Mouse (Mus musculus) CH12F3 (cell line): ENCODE data around the gene Mad2l2.
"Not testable (repeated sequence)": the region's sequence is repeated elsewhere in the genome, so short reads cannot be mapped to it uniquely, and the experiment has no call there.

Experiments used
- in situ Hi-C: fragments of 300-500 bp; cut with MboI; formaldehyde crosslinking; loops from 2 replicates; pipeline ENCODE4 v1.14.3; 2020; ENCODE audit warnings: low sequenced_read_pairs

Gene Mad2l2

DNA sequence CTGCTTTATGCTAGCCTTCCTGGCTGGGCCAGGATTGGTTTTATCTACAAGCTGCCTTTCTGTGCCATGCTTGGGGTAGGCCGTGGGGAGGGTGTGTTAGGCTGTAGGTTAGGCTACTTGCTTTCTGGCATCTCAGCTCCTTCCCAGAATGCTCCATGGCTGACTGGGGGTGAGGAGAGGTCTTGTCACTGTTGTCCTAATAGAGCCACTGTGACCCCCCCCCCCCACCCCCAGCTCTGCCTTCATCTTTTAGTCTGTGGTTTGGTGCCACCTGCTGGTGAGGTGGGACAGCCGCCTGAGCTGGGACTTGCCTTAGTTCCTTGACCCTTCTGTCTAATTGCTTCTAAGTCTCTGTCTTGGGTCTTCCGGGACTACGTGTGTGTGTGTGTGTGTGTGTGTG is 36.8 kb downstream of the Mad2l2 start:
- in situ Hi-C loops = loop anchor here (25.0 kb wide), 1 partner anchor 445 kb away; the partner anchor contains the start of gene Masp2

DNA sequence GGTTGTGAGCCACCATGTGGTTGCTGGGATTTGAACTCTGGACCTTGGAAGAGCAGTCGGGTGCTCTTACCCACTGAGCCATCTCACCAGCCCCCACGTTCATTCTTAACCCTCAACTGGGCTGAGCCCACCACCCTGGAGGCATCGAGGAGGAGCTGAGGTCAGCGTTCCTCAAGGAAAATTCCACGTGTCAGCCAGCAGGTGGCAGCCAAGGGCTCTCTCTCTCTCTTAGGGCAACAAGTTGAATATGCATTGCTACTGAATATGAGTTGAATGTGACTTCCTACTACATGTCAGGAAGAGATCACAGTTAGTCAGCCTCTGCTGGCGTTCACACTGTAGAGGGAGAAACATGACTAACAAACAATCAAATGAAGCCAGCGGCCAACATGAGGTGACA is 38.1 kb downstream of the Mad2l2 start:
- in situ Hi-C loops = loop anchor here (25.0 kb wide), 1 partner anchor 444 kb away; the partner anchor contains the start of gene Masp2

DNA sequence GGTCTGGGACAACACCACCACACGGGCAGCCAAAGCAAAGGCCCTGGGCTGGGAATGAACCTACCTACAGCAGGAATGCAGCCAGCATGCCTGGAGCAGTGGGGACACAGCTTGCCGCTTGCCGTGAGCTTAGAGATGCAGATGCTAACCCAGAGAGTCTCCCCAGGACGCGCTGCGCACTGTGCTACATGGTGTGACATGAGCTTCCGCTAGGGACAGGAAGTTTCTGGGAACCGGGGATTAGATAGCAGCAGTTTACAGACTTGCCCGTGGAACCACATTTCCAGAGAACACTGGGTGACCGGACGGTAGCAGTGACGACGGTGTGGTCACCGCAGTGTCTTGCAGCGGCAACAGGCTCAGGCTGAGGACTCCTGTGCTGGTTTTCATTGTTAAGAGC is 39.4 kb downstream of the Mad2l2 start:
- in situ Hi-C loops = loop anchor here (25.0 kb wide), 1 partner anchor 443 kb away; the partner anchor contains the start of gene Masp2

DNA sequence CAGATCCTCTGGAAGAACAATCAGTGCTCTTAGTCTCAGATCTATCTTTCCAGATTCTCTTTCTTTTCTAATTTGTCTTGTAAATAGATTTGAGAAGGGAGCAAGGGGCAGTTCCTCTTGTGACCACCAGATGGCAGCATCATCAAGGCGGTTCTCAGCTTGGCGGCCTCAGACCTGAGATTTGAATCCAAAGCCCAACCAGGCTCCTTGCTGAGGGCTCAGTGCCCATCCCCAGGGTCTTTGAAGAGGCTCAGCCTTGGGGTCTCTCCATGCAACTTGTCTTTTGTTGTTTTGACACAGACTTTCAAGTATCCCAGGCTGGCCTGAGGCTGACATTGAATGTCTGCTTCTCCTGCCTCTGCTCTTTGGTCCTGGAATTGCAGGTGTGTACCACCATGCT is 40.7 kb downstream of the Mad2l2 start:
- in situ Hi-C loops = loop anchor here (25.0 kb wide), 1 partner anchor 441 kb away; the partner anchor contains the start of gene Masp2

DNA sequence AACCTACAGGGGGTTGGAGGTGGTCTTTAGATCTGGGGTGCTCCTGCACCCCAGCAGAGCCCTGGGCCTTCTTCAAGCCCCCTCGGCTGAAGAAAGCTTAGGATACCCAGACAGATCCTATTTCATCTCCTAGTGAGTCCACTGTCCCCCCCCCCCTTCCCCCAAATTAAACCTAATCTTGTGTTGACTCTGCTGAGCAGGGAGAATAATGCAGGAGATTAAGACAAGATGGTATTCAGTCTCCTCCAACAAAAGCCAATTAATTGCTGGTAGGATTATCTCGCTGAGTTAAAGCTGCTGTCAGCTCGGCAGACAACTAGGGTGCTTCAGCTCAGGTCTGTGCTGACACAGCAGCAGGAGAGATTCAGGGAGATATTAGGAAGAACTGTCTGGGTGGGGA is 41.1 kb downstream of the Mad2l2 start:
- in situ Hi-C loops = loop anchor here (25.0 kb wide), 1 partner anchor 441 kb away; the partner anchor contains the start of gene Masp2

DNA sequence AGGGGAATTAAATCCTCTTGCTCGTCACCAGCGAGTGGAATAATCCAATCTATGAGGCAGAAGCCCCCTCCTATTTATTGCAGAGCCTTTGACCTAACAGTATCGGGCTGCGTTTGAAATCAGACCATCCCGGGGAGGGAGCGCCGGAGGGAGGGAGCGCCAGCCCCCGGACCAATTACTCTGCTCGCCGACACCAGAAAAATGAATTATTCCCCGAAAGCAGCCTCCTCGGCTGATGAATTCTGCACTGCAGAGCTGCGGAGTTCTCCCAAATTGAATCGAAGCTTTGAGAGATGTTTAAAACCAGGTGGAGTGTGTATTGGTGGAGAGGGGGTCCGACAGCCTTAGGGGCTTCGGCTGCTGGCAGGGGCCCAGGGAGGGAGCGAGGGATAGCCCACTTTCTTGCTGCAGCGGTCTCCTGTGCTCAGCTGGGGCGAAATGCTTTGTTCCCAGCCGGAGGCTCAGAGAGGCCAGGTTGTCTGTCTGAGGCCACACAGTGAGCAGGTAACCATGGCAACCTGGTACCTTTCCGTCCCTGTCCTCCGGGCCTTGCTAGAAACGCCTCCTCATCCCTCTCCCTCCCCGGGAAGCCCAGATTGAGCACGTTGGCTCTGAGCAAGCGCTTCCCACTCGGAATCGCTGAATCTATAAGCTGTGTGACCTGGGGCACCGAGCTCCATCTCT is 43.8 kb downstream of the Mad2l2 start:
- in situ Hi-C loops = loop anchor here (25.0 kb wide), 1 partner anchor 438 kb away; the partner anchor contains the start of gene Masp2

DNA sequence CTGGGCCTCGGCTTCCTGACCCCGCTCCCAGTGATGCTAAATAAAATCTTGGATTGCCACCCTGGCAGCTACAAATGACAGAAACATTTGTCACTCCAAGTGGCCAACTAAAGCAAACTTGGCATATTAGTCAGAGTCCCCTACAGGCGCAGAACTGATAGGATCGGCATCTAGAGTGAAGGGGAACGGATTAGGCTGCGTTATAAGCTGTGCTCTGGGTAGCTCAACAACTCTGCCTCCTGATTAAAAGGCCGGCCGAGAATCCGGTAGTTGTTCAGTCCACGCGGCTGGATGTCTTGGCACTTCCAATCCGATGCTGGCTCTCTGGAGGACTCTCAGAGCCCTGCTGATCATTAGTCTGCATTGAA is 44.3 kb downstream of the Mad2l2 start:
- in situ Hi-C loops = loop anchor here (25.0 kb wide), 1 partner anchor 438 kb away; the partner anchor contains the start of gene Masp2

DNA sequence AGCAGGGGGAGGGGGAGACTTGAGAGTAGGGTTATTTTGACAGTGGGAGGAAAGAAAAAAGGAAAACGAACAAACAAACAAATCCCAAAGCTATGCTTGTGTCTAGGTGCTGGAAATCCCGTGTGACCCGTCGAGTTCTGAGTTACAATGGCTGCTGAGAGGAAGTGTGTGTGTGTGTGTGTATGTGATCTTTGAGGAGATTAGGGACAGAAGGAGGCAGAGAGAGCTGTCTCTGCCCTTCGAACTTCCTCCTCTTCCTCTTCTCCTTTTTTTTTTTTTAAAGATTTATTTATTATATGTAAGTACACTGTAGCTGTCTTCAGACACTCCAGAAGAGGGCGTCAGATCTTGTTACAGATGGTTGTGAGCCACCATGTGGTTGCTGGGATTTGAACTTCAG is 46.4 kb downstream of the Mad2l2 start:
- in situ Hi-C loops = loop anchor here (5.0 kb wide), 1 partner anchor 251 kb away; no protein-coding TSS in a partner anchor

DNA sequence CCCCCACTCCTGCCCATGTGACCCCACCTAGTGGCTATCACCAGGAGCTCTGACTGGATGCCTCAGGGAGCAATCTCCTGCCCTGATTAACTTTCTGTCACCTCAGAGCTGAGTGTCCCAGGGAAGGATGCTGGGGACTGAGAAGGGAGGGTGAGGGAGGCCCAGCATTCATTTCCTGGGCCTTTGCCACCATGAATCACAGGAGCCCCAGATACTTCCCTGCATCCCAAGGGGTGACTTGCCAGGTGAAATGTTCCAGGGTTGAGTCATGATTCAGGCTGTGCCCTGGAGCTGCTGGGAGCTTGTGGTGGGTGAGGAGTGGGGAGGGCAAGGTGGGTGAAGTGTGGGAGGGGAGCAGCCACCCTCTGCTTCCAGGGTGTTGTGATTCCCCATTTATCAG is 47.5 kb downstream of the Mad2l2 start:
- in situ Hi-C loops = loop anchor here (5.0 kb wide), 1 partner anchor 250 kb away; no protein-coding TSS in a partner anchor

DNA sequence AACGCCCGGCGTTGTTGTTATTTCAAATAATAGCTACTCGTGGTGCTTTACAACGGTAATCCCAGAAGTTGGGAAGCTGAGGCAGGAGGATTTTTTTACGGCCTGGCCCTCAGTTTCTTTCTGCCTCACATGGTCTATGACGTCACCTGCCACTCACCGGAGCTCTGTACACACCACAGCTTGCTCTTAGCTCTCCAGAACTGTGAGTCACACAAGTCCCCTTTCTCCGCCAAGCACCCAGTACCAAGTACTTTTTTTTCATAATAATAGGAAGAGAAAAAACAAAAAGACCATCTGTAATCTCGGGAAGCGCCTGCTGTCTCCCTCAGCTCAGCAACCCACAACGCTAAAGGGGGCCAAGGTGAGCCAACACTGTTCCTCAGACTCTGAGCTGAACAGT is 51.3 kb downstream of the Mad2l2 start:
- in situ Hi-C loops = no loop called here

DNA sequence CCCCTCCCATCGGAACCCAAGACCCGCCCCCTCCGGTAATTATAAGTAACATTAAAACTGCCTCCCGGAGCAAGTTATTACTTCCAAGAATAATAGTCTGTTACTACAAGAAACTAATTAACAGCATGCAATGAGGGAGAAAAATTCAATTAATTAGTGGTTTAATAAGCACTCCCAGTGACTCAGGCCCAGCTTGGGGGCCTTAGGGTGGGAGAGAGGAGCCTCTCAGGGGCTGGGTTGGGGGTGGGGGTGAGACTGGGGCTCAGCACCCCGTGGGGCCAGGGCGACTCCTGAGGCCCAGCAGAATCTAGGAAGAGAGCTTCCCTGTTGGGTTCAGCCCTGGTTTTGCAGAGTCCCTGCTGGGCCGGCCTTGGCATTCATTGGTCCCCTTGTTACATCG is 52.2 kb downstream of the Mad2l2 start:
- in situ Hi-C loops = no loop called here

DNA sequence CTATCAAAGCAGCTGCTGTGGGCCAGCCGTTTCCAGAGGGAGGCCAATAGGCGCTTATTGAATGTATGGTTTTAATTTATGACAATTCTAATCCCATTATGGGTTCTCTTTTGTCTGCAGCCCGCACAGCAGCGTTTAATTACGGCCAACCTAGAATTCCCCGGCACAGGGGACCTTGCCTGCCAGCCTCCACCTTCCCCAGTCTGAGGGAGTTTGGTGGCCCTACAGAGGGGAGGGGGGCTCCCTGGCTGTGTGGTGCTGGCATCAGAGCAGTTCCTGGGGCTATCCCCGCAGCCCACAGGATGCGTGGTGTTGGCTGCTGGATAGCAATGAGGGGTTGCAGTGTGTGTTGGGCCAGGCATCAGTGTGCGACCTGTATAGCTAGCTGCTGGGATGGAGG is 54.4 kb downstream of the Mad2l2 start:
- in situ Hi-C loops = no loop called here

DNA sequence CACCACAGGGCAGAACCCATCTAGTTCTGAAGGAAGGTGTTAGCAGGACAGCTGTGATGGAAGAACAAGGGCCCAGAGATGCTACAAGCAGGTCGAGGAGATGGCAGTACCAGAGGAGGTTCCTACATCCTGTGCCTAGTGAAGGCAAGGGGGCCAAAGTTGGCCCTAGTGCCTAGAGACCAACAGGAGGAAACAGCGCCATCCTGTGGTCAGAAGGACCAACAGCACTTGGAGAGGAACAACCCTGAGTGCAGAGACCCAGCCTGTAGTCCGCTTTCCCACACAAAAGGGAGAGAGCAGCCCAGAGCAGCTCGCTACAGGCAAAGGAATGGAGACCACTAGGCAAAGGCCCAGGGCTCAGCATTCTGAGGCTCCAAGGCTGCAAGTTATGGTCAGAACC is 55.6 kb downstream of the Mad2l2 start:
- in situ Hi-C loops = no loop called here

DNA sequence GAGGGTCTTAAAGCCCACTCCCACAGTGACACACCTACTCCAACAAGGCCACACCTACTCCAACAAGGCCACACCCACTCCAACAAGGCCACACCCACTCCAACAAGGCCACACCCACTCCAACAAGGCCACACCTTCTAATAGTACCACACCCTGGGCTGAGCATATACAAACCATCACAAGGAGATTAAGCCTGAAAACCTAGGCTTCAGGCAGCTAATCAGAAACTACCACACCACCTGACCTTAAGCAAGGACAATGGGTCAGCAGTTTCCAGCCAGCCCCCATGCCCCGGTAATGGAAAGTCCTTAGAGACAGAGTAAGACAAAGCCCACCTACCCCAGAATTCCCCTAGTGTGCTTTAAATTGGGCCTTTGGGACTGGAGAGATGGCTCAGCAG is 58.6 kb downstream of the Mad2l2 start:
- in situ Hi-C loops = not testable (repeated sequence)

DNA sequence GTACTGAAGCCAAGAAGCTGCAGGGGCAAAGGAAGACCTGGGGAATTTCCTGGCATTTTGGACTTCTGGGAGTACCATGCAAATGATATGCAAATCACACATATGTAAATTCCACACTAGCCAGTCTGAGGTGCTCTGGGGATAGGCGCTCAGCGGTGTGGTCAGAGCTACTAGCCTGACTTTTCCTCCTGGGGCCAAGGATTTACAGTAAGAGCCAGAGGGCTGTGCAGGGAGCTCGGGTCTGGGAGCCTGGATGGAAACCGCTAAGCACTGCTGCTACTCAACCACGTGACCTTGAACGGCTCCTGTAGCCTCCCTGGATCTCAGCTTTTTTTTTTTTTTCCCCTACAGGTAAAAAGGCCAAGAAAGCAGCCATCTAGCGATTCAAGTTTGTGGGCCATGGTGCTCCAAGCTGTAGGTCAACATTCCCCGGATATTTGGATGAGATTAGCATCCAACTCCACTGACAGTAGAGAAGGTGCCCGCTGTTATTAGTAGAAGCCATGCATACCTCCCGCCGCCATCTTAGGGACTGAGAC is 62.6 kb downstream of the Mad2l2 start:
- in situ Hi-C loops = no loop called here

DNA sequence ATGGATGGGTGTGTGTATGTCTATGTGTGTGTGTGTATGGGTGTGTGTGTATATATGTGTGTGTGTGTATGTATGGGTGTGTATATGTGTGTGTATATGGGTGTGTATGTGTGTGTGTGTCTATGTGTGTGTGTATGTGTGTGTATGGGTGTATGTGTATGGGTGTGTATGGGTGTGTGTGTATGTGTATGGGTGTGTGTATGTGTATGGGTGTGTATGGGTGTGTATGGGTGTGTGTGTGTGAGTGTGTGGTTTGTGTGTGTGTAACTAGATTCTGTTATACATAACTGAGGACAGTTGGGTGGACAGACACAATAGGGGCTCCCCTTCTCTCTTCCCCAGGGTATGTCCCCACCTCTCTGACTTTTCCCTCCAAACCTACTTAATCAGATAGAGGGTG is 64.2 kb downstream of the Mad2l2 start:
- in situ Hi-C loops = no loop called here
